Mouse (Mus musculus) gastrocnemius, postnatal 14 days (tissue): ENCODE data around the gene Per2. TPM values are rescaled to one million over a fixed set of nuclear protein-coding genes. Genes with fewer than 3 reads are reported as not detected.
A peak's percentile ranks its signal among the peaks of the same experiment; 100 is the strongest.
"Not testable (repeated sequence)": the region's sequence is repeated elsewhere in the genome, so short reads cannot be mapped to it uniquely, and the experiment has no call there.

ENCODE experiments used
- DNase-seq: peaks from one replicate; pipeline ENCODE4 v3.0.0; 2021; ENCODE audit warnings: mixed read lengths
- intact Hi-C: fragments of 180-260 bp; cut with DNase I; formaldehyde crosslinking; loops from one replicate; pipeline ENCODE4 v1.15.1; 2025; ENCODE audit warnings: low total_unique reads
- long read RNA-seq, 2 experiments: library from polyadenylated mRNA; stranded (forward); transcript quantifications; one replicate each; pipeline ENCODE4 v2.0.0; 2021
- total RNA-seq, 2 experiments: library from RNA; stranded (reverse); gene quantifications; 2 replicates each; pipeline ENCODE4 v1.2.3; 2021

The Per2 gene
- 1 to 10 TPM; 2.9 to 9.2 TPM for total RNA-seq
- long read RNA-seq, experiment 1, full-length matches to known transcripts: 2 of 3 reads
- long read RNA-seq, experiment 1, partial matches to known transcripts: 1 of 3 reads
- long read RNA-seq, experiment 1, other reads (novel, unspliced or antisense): 0 of 3 reads
- long read RNA-seq, experiment 2, full-length matches to known transcripts: 2 of 6 reads
- long read RNA-seq, experiment 2, partial matches to known transcripts: 3 of 6 reads
- long read RNA-seq, experiment 2, other reads (novel, unspliced or antisense): 1 of 6 reads

DNA sequence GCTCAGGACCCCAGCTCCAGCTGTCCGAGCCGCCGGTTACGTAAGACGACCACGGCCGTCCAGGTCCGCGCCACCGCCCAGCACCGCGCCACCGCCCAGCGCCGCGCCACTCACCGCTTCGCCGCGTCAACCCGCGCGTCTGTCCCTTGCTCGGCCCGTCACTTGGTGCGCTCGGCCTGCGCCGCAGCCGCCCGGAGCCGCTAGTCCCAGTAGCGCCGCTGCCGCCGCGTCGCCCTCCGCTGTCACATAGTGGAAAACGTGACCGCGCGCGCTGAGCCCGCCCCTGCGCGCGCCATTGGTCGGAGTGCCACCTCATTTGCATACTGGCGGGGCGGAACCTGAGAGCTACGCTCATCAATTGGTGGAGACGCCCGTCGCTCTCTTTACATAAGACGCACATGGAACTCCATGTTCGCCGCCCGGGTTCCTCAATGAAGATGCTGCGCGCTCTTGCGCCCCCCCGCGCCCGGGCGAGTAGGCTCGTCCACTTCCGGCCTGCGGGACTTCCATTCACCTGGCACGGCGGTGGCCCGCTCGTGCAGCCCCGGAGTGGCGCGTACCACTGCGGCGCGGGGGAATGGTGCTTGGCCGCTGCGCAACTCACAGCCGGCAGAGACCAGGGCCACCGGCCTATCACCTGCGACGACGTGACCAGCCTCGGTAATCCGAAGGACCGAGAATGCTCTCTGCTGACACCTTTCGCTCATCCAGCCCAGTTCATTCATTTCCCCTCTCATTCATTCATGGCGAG, at the start of gene Per2:
Per2 (minus strand) TSS at position 266 of the 751 bp plus-strand sequence.
- peak; percentile 97 for DNase-seq
- intact Hi-C loops: no loop called here

DNA sequence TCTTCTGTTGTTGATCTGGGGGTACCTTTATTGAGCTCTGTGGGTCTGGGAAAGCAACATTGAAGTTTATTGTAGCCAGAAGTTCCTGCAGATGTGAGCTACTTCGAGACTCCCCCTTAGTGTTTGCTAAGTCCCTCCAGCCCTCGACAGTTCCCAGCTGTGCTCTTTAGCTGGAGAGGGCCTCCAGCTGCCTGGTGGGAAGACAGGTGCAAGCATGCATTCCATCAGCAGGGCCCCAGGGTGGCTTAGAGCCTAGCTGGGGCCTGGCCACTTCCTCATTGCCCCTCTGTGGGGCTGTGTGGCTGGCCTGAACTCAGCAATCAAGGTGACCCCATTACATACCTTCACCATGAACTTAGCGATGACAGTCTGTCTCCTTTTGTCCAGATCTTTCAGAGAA, 45.5 kb upstream of the Per2 start:
- no peak for DNase-seq
- intact Hi-C loops: no loop called here

DNA sequence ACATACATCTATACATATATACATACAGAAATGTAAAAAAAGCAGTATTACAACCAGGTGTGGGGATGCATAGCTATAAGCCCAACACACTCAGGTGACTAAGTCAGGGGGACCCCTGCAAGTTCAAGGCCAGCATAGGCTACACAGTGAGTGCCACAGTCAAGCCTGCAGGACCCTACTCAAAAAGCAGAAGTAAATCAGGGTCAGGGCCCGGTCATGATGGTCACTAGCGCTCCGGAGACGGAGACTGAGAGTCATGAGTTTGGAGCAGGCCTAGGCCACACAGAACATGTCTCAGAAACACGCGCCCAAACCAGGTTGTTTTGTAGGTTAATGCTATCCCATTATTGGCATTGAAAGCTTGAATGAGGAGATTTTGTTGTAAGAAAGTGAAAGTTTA, 39.5 kb upstream of the Per2 start:
- intact Hi-C loops: no loop called here
- DNase-seq: no peak

DNA sequence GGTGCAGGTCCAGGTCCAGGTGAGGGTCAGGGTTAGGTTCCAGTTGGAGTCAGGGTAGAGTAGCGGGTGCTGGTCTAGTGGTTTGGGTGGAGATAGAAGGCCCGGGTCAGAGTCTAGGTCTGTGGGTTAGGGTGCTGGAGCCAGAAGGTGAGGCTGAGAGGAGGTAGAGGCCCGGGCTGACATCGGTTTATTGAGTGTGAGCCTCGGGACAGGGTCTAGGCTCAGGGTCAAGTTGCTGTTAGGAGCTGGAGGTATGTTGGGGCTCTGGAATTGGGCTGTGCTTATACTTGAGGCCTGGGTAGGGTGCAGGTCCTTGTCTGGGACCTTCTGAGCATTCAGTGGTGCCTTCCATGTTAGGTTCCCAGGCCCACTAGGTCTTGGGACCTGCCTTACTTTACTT, 36.2 kb upstream of the Per2 start:
- intact Hi-C loops: no loop called here
- DNase-seq: no peak

DNA sequence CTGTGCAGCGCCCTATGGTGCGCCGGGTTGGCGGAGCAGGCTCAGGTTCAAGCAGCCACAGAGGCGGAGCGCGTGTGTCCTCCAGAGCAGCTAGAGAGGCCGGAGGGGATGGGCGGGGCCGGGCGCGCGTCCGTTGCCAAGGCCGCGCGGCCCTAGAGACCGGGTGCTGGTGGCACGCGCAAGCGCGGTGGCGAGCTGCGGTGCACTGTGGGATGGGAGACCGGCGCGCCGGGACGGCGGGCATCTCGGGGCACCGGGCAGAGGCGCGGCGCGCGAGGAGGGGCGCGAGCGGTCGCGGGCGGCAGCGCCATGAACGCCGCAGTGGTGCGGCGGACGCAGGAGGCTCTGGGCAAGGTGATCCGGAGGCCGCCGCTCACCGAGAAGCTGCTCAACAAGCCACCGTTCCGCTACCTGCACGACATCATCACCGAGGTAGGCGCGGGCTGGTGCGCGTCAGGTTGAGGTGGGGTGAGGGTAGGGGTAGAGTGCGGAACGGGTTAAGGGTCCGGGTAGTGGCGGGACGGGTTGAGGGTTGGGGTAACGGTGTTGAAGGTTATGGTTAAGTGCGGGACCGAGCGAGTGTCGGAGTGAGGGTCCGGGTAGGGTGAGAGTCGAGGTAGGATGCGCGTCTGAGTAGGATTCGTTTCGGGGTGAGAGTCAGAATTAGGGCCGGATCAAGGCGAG, 35.5 kb upstream of the Per2 start, which contains the start of gene Traf3ip1:
Traf3ip1 (plus strand) TSS at position 191 of the 684 bp plus-strand sequence.
- intact Hi-C loops: no loop called here
- DNase-seq: peak; percentile 94

DNA sequence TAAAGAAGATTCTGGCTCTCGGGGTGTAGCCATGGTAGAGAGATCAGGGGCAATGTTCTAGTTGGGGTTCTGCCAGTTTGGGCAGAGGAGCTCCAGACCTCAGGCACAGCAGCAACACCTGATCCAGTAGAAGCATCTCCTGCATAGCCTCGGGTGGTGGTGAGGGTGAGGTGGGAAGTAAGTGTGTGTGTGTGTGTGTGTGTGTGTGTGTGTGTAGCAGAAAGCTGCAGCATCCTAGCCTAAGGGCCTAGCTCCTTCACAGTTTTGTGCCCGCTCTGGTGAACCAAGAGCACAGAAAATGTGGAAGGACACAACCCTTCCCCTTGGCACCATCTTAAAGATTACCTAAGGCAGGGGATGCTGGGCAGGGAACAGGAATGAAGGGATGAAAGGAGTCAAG, 34.8 kb upstream of the Per2 start:
- DNase-seq: no peak
- intact Hi-C loops: no loop called here

DNA sequence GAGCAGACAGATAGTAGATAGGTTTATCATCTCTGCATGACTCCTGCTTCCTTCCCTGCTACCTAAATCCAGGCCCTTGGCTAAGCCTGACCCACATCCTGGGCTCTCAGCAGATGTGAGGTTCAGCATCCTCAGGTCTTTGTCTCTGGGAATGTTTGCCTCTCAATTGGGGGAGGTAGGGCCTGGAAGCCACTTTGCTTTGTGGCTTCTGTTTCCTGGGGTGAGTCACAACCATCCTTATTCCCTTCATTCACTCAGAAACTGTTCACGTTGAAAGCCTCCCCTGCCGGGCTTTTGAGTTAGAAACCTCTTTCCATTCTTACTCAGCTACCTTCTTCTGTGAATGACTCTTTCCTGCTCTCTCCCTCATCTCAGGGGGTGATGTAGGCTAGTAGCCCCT, 33.6 kb upstream of the Per2 start:
- intact Hi-C loops: no loop called here
- DNase-seq: no peak

DNA sequence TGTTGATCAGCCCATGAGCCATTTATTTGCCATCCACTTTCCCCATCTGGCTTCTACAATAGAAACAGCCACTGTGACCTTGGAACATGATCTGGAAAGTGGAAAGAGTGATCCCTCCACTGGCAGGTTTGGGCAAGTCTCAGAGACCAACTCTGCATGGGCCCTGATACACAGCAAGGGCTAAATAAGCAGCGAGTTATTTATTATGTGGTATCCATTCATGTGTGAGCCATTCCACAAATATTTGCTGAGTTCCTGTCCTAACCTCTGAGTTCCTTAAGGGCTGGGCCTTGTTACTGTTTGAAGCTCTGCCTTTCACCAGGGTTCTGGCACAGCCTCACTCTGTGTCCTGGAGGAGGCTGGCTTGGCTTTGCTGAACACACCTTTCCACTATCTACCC, 31.2 kb upstream of the Per2 start:
- intact Hi-C loops: no loop called here
- DNase-seq: no peak

DNA sequence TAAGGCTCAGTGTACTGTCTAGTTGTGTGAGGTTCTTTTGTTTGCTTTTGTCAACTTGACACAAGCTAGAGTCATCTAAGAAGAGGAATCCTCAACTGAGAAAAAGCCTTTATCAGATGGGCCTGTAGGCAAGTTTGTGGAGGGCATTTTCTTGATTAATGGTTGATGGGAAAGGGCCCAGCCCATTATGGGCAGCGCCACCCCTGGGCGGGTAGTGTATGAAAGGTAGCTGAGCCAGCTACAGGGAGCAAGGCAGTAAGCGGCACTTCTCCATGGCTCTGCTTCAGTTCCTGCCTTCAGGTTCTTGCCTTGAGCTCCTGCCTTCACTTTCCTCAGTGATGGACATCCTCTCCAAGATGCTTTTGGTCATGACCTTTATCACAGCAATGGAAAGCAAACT, 27.0 kb upstream of the Per2 start:
- intact Hi-C loops: no loop called here
- DNase-seq: no peak

DNA sequence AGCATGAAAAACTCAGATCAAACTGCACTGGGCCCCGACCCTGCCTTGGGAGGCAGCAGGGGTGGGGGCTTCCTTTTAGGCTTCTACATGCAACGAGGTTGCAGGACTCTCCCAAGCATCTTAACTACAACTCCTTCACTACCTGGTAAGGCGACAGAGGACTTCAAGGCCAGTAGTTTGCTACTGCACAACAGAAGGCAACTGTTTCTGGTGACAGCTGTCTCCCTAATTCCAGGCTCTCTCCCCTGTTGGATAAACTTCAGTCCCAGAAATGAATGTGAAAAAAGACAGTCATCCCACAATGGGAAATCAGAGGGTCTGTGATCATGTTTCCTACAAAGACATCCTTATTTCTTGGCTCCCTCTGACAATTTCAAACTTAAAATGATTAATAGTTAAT, 26.3 kb upstream of the Per2 start:
- DNase-seq: no peak
- intact Hi-C loops: no loop called here

DNA sequence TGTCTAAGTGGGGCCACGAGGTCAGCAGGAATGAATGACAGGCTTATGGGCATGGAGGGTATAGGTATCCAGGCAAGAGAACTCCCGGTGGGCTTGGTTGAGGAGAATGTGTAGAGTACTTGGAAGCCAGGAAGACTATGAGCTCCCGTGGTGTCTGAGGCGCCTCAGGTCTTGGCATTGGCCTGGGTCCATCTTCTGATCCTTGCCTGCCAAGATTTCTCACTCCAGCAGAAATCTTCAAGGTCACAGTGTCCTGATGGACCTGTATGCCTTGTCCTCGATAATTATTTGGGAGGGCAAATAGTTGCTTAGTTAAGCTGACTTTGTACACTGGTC, 24.9 kb upstream of the Per2 start:
- DNase-seq: no peak
- intact Hi-C loops: loop anchor here (5.0 kb wide), 1 partner anchor 57 kb away; no protein-coding TSS in a partner anchor

DNA sequence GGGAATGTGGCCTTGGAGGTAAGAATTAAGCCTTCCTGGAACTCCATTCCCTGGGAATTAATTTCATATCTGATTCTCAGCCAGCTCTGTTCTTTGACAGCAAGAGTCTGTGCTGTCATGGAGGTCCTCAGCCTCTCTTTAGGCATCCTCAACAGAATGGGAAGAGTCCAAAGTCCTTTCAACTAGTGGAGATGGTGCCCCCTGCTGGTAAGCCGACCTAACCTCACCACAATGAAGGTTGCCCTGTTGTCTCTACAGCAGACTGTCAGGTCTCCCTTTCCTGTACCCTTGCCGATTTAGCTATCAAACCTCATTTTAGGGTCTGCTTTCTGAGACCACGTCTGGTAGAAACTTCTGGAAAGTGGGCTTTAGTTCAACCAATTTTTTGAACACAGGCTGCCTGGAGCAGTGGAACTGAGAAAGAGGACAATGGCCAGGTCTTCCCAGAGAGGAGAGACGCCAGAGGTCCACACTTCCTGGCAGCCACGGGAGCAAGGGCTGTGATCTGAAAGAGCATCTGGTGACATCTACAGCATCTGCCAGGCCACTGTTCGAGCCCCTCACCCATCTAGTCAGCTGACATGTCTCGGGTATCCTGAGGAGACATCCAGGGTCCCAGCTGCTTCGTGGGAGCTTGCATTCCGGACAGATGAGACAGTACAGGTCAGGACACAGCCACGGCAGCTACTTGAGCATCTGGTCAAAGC, 24.3 kb upstream of the Per2 start:
- intact Hi-C loops: loop anchor here (5.0 kb wide), 1 partner anchor 56 kb away; no protein-coding TSS in a partner anchor
- DNase-seq: peak; percentile 84

DNA sequence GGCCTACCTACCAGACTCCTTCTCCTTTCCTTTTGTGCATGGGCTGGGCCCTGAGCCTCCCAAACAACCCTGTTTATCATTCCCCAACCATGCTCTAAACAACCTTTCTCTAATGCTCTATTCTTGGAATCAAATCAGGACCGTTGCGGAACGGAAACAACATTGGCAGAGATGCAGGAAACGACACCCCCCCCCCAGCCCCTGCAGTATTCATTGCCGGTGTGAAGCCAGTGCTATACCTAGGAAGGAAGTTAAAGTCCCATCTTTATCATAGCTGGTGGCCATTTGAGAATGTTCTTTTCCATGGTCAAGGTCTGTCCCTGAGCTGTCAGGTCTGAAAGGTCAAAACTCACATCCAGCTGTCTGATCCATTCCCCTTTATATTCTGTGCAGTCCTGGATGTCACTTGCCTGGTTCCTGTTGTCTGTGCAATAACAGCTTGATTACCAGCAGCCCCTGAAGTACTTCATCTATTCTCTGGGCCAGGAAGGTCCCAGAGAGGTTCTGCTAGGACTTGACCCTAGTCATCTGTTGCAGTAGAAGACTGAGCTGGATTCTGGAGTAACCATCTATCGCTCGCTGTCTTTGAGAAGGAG, 23.6 kb upstream of the Per2 start:
- no peak for DNase-seq
- intact Hi-C loops: loop anchor here (5.0 kb wide), 1 partner anchor 55 kb away; no protein-coding TSS in a partner anchor

DNA sequence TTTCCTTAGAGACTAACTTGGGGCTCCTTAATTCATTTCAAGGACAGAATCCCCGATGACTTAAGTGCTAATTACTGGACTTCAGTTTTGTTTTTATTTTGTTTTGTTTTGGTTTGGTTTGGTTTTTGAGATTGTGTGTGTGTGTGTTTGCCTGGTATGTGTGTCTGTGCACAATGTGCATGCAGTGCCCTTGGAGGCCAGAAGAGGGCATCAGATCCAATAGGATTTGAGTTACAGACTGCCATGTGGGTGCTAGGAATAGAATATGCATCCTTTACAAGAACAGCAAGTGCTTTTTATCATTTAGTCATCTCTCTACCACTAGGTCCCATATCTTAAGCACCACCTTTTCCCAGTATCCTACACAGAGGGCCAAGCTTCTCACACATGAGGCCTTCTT, 19.8 kb upstream of the Per2 start:
- intact Hi-C loops: no loop called here
- no peak for DNase-seq

DNA sequence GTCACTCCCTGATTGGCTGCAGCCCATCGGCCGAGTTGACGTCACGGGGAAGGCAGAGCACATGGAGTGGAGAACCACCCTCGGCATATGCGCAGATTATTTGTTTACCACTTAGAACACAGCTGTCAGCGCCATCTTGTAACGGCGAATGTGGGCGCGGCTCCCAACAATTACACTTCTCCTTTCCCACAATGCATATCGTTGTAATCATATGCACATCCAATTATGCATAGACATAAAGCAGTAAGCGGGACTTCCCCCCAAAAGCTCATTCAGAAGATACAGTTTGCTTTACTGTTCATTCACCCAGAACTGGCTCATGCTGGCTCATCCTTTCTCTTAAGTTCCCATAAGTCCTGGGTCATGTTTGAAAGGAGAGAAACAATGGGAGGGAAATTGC, 19.0 kb upstream of the Per2 start:
- DNase-seq: not testable (repeated sequence)

DNA sequence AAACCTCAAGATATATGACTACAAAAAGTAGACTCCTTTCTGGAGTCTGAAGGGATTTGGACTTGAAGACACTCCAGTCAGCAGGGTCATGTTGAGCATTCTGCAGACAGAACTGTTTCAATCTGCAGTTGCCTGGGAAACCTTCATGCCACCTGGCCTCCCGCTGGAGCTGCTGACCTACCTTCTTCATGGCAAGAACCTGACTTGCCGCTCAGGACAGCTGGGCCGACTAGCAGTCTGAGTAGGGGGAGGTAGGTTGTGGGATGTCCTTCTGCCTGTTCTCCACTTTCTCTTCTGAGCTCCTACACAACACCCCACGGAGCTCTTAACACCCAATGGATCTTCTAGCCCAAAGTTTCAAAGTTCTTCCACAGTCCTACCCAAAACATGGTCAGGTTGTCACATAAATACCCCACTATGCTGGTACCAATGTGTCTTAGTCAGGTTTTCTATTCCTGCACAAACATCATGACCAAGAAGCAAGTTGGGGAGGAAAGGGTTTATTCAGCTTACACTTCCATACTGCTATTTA, 10.8 kb upstream of the Per2 start:
- intact Hi-C loops: loop anchor here (5.0 kb wide), 1 partner anchor 43 kb away; no protein-coding TSS in a partner anchor
- no peak for DNase-seq

More for the DNA sequence above, 19.0 kb upstream of the Per2 start:
- intact Hi-C loops: not testable (repeated sequence)

DNA sequence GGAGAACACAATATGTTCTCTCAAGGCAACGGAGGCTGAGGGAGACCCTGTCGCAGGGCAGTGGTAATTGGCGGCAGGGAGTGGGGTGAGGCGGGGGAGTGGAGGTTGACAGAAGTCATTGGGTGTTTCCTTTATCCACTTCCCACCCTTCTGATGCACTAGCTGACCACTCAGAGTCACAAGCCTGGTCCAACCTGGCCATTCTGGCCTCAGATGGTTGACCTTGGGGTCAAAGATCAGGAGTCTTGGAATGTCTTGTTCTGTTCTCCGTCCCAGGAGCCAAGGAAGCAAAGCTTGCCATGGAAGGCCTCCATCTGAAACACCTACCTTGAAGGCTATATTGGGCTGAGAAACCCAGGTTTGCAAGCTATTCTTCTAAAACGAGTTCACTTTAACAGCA, 7.1 kb upstream of the Per2 start:
- no peak for DNase-seq
- intact Hi-C loops: loop anchor here (5.0 kb wide), 1 partner anchor 39 kb away; no protein-coding TSS in a partner anchor

DNA sequence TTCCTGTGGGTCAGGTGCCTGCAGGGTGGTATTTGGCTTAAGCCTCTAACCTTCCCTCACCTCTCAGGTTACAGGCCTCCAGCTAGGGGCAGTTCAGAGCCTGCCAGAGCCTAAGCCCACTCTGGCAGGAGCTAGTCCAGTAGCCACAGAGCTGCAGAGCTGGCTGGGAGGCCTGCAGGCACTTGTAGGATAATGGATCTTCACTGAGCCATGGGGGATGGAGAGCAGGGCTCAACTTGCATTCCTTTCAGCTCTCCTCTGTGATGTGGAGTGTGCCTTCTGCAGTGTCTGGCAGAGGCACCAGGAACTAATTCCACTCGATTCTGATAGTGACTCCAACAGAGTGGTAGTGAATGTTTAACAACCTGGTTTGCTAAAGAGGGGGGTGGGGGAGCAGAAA, 6.1 kb upstream of the Per2 start:
- DNase-seq: no peak
- intact Hi-C loops: loop anchor here (5.0 kb wide), 1 partner anchor 38 kb away; no protein-coding TSS in a partner anchor

DNA sequence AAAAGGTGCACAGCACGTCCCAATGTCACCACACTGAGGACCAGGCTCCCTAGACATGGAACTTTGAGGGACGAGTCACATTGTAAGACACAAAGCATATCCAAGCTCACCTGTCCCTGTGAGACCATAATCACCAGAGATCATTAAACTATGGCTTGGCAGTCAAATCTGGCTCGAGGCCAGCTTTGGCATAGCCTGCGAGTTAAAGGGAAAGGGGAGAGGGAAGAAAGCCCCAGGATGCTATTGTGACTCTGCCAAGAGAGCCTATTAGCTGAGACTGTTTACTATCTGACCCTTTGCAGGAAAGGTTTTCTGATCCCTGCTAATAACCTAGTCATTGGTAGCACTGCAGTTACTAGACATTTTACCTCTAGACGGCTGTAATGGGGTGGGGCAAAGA, 5.3 kb upstream of the Per2 start:
- intact Hi-C loops: no loop called here
- no peak for DNase-seq
